ENCODE assay signal across 22 mouse cellular contexts in the genomic region with DNA sequence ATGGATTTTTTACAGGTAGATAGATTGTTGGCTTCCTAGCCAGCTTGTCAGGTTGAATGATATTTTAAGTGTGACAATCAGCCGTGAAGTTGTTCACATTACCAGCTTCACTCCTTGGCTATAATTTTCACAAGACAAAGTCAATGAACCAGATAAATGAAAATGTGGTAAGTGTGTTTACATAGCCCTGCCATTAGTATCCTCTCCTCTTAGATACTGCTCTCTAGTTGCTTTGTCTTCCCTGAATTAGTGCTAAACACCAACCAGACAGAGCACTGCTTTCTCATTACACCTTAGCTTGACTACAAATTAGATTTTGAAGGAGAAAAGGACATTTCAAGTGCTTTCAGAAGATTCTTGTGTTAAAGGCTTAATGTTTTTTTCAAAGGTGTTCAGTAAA.
DNase-seq lines count a peak whose midpoint lies in the region; ATAC-seq and TF ChIP-seq lines count a peak whose summit lies in the region.
"Had no signal": no experiment of that assay in that cellular context is flagged by ENCODE, and none has a peak within 500 bp of the region (broad histone marks: within the 10 kb centered on the region; RNA-seq: fewer than 3 reads in every experiment).

No protein-coding gene starts in this region.

- TF ChIP-seq CTCF in hindbrain, postnatal 0 days (IDR thresholded peaks at IDR 0.05; ENCODE audit: low read depth): no peak

- no peak for ATAC-seq in hindbrain, postnatal 0 days
- ATAC-seq in kidney, embryonic 16.5 days (ENCODE audit: low FRiP score, low TSS enrichment): peak; percentile 54; the same call in 1 of the 2 replicates
- ATAC-seq in neural tube, embryonic 13.5 days (ENCODE audit: low read depth): 0 out of 2 replicates have a peak, but pooled peaks have one; percentile 36
- ATAC-seq: CD4-positive, CD25-positive, alpha-beta regulatory T cell, adult 4 months; forebrain, embryonic 15.5 days; hindbrain, embryonic 16.5 days; inflammation-experienced regulatory T-cells, adult 6 months had no signal

- no peaks in the 10 kb centered on the region for H3K36me3 ChIP-seq in hindbrain, postnatal 0 days (ENCODE audit: insufficient read depth, low read length)
- H3K36me3 ChIP-seq in hindbrain, embryonic 10.5 days: no peaks in the 10 kb centered on the region
- H3K36me3 ChIP-seq in kidney, embryonic 16.5 days (ENCODE audit: insufficient read depth, low read length): no peaks in the 10 kb centered on the region
- H3K36me3 ChIP-seq in neural tube, embryonic 13.5 days: no peaks in the 10 kb centered on the region
- H3K36me3 ChIP-seq: forebrain, embryonic 10.5 days; forebrain, embryonic 15.5 days; hindbrain, embryonic 13.5 days had no signal

- WGBS in hindbrain, postnatal 0 days: 67% methylated on average over 1 of the region's 1 CpGs
- 88% methylated on average over 1 of the region's 1 CpGs for WGBS in hindbrain, embryonic 10.5 days
- WGBS in kidney, embryonic 16.5 days: 26% methylated on average over 1 of the region's 1 CpGs
- 56% methylated on average over 1 of the region's 1 CpGs for WGBS in neural tube, embryonic 13.5 days

- H3K27ac ChIP-seq in hindbrain, postnatal 0 days: no peak overlapping the region
- no peak overlapping the region for H3K27ac ChIP-seq in hindbrain, embryonic 10.5 days
- H3K27ac ChIP-seq in kidney, embryonic 16.5 days (ENCODE audit: low read length): no peak overlapping the region
- no peak overlapping the region for H3K27ac ChIP-seq in neural tube, embryonic 13.5 days (replicated peaks)
- H3K27ac ChIP-seq: forebrain, embryonic 10.5 days; forebrain, embryonic 15.5 days; gastrocnemius, adult 2 months; hindbrain, embryonic 13.5 days had no signal

- no peak overlapping the region for H3K9ac ChIP-seq in hindbrain, postnatal 0 days (replicated peaks; ENCODE audit: low read length)
- no peak overlapping the region for H3K9ac ChIP-seq in kidney, embryonic 16.5 days (replicated peaks; ENCODE audit: low read length)
- H3K9ac ChIP-seq in neural tube, embryonic 13.5 days: no peak overlapping the region
- H3K9ac ChIP-seq: forebrain, embryonic 15.5 days; hindbrain, embryonic 13.5 days had no signal

- peak; percentile 22 for DNase-seq in hindbrain, postnatal 0 days (ENCODE audit: low spot score)
- no peak for DNase-seq in hindbrain, embryonic 10.5 days (ENCODE audit: low spot score)
- no peak for DNase-seq in kidney, adult 18-20 months
- DNase-seq in neural tube, embryonic 10.5 days (ENCODE audit: extremely low spot score, low spot score): no peak
- no peak for DNase-seq in c-Kit-positive CD71-positive TER-119-positive erythroid progenitor cells, embryonic 14.5 days (ENCODE audit: low spot score)
- DNase-seq: adrenal gland, adult 2 months; adrenal gland, postnatal 14 days; cerebellum, adult 18-20 months; cerebellum, adult 9-10 months; cerebellum, postnatal 14 days; gastrocnemius, adult 2 months; gastrocnemius, postnatal 14 days; heart, adult 11 months had no signal

- no peaks in the 10 kb centered on the region for H3K9me3 ChIP-seq in hindbrain, postnatal 0 days (ENCODE audit: low read length)
- no peaks in the 10 kb centered on the region for H3K9me3 ChIP-seq in hindbrain, embryonic 10.5 days
- no peaks in the 10 kb centered on the region for H3K9me3 ChIP-seq in kidney, embryonic 16.5 days (ENCODE audit: low read length)
- H3K9me3 ChIP-seq in neural tube, embryonic 13.5 days: no peaks in the 10 kb centered on the region
- H3K9me3 ChIP-seq: forebrain, embryonic 10.5 days; forebrain, embryonic 15.5 days; hindbrain, embryonic 13.5 days had no signal

- H3K4me3 ChIP-seq in hindbrain, postnatal 0 days (ENCODE audit: low read length): no peak overlapping the region
- H3K4me3 ChIP-seq in hindbrain, embryonic 10.5 days: no peak overlapping the region
- H3K4me3 ChIP-seq in kidney, embryonic 16.5 days (ENCODE audit: low read length): no peak overlapping the region
- no peak overlapping the region for H3K4me3 ChIP-seq in neural tube, embryonic 13.5 days
- H3K4me3 ChIP-seq: forebrain, embryonic 10.5 days; forebrain, embryonic 15.5 days; gastrocnemius, adult 2 months; hindbrain, embryonic 13.5 days had no signal

- H3K4me1 ChIP-seq in hindbrain, postnatal 0 days (ENCODE audit: insufficient read depth, low read length): no peaks in the 10 kb centered on the region
- no peaks in the 10 kb centered on the region for H3K4me1 ChIP-seq in hindbrain, embryonic 10.5 days (replicated peaks)
- no peaks in the 10 kb centered on the region for H3K4me1 ChIP-seq in kidney, embryonic 16.5 days (ENCODE audit: insufficient read depth, low read length)
- no peaks in the 10 kb centered on the region for H3K4me1 ChIP-seq in neural tube, embryonic 13.5 days (replicated peaks)
- H3K4me1 ChIP-seq: hindbrain, embryonic 13.5 days had no signal

- H3K27me3 ChIP-seq in hindbrain, postnatal 0 days (ENCODE audit: insufficient read depth, low read length): no peaks in the 10 kb centered on the region
- H3K27me3 ChIP-seq in hindbrain, embryonic 10.5 days (ENCODE audit: insufficient read depth, poor library complexity, severe bottlenecking): no peaks in the 10 kb centered on the region
- no peaks in the 10 kb centered on the region for H3K27me3 ChIP-seq in kidney, embryonic 16.5 days (ENCODE audit: insufficient read depth, low read length)
- no peaks in the 10 kb centered on the region for H3K27me3 ChIP-seq in neural tube, embryonic 13.5 days
- H3K27me3 ChIP-seq: forebrain, embryonic 15.5 days; hindbrain, embryonic 13.5 days had no signal

- no peak overlapping the region for H3K4me2 ChIP-seq in hindbrain, postnatal 0 days (ENCODE audit: low read depth, low read length)
- H3K4me2 ChIP-seq in kidney, embryonic 16.5 days (replicated peaks; ENCODE audit: low read depth, low read length): no peak overlapping the region
- no peak overlapping the region for H3K4me2 ChIP-seq in neural tube, embryonic 13.5 days
- H3K4me2 ChIP-seq: forebrain, embryonic 15.5 days; heart, embryonic 11.5 days; hindbrain, embryonic 13.5 days had no signal
